Mouse (Mus musculus) R1 (cell line): ENCODE results near the gene Zfp787.
A peak's percentile ranks its signal among the peaks of the same experiment; 100 is the strongest.
"Not testable (repeated sequence)": the region's sequence is repeated elsewhere in the genome, so short reads cannot be mapped to it uniquely, and the experiment has no call there.

Source experiments
- DNase-seq: peaks from one replicate; pipeline ENCODE4 v3.0.0-alpha.2; 2018; ENCODE audit warnings: low read depth, low spot score

Gene Zfp787

GRCm38 (mm10) chr7:6155901-6156411 is at the start of gene Zfp787:
Gene Zfp787, minus strand, starts transcription at chr7:6155997.
- DNase-seq = peak; percentile 98

GRCm38 (mm10) chr7:6204200-6204599 is 48.4 kb upstream of the Zfp787 start:
- peak; percentile 83 for DNase-seq

- DNase-seq = no peak
Observed at GRCm38 (mm10) chr7:6196790-6197189, 41.0 kb upstream of the Zfp787 start, which contains the start of gene Galp. Gene Galp, plus strand, starts transcription at chr7:6197090.

GRCm38 (mm10) chr7:6195777-6196176 is 40.0 kb upstream of the Zfp787 start:
- peak; percentile 52 for DNase-seq

GRCm38 (mm10) chr7:6194129-6194528 is 38.3 kb upstream of the Zfp787 start:
- DNase-seq = peak; percentile 77

GRCm38 (mm10) chr7:6191376-6191775 is 35.6 kb upstream of the Zfp787 start:
- peak; percentile 85 for DNase-seq

- DNase-seq = peak; percentile 83
Observed at GRCm38 (mm10) chr7:6189542-6189941, 33.7 kb upstream of the Zfp787 start.

GRCm38 (mm10) chr7:6186756-6187155 is 31.0 kb upstream of the Zfp787 start:
- no peak for DNase-seq

GRCm38 (mm10) chr7:6186176-6186575 is 30.4 kb upstream of the Zfp787 start:
- DNase-seq = no peak

- DNase-seq = no peak
Observed at GRCm38 (mm10) chr7:6185391-6185790, 29.6 kb upstream of the Zfp787 start.

GRCm38 (mm10) chr7:6184521-6184920 is 28.7 kb upstream of the Zfp787 start:
- no peak for DNase-seq

GRCm38 (mm10) chr7:6183802-6184201 is 28.0 kb upstream of the Zfp787 start:
- DNase-seq = no peak

GRCm38 (mm10) chr7:6182882-6183281 is 27.1 kb upstream of the Zfp787 start:
- no peak for DNase-seq

GRCm38 (mm10) chr7:6179013-6179412 is 23.2 kb upstream of the Zfp787 start:
- no peak for DNase-seq

GRCm38 (mm10) chr7:6174365-6174987 is 18.7 kb upstream of the Zfp787 start:
- DNase-seq = not testable (repeated sequence)

- DNase-seq = no peak
Observed at GRCm38 (mm10) chr7:6173872-6174271, 18.1 kb upstream of the Zfp787 start.

- DNase-seq = peak; percentile 73
Observed at GRCm38 (mm10) chr7:6172674-6173244, 17.0 kb upstream of the Zfp787 start.

- peak; percentile 100 for DNase-seq
Observed at GRCm38 (mm10) chr7:6172006-6172649, 16.3 kb upstream of the Zfp787 start, which contains the start of gene Zfp444. Gene Zfp444, plus strand, starts transcription at chr7:6172226.

GRCm38 (mm10) chr7:6171444-6172005 is 15.7 kb upstream of the Zfp787 start:
- peak; percentile 74 for DNase-seq

- DNase-seq = no peak
Observed at GRCm38 (mm10) chr7:6170871-6171270, 15.1 kb upstream of the Zfp787 start.

- no peak for DNase-seq
Observed at GRCm38 (mm10) chr7:6170391-6170790, 14.6 kb upstream of the Zfp787 start.

- no peak for DNase-seq
Observed at GRCm38 (mm10) chr7:6169403-6169802, 13.6 kb upstream of the Zfp787 start.
